Mouse (Mus musculus) liver, embryonic 11.5 days (tissue): ENCODE results near the gene 1700003H04Rik. TPM values are rescaled to one million over a fixed set of nuclear protein-coding genes. Genes with fewer than 3 reads are reported as not detected.

Source experiments
- ATAC-seq: fragments of 200-750 bp; cut with Nextera tagmentation; replicated peaks from 2 replicates; pipeline ENCODE4 v1.8.0; 2017; ENCODE audit warnings: moderate number of reproducible peaks, mild to moderate bottlenecking, moderate TSS enrichment, moderate library complexity; ENCODE audit not compliant: low FRiP score
- DNase-seq: peaks from one replicate; pipeline ENCODE4 v3.0.0-alpha.2; 2017; ENCODE audit warnings: low spot score
- H3K27ac ChIP-seq: fragments of 300-500 bp; sonication (generic); 2 replicates; pipeline ENCODE4 v1.5.1; 2014; ENCODE audit warnings: mild to moderate bottlenecking, low read depth, low read length, control low read depth
- H3K27me3 ChIP-seq: fragments of 300-500 bp; sonication (generic); replicated peaks from 2 replicates; pipeline ENCODE4 v1.6.1; 2014; ENCODE audit warnings: low read length, mixed read lengths; ENCODE audit not compliant: control insufficient read depth, insufficient read depth
- H3K36me3 ChIP-seq: fragments of 300-500 bp; sonication (generic); 2 replicates; pipeline ENCODE4 v1.6.1; 2014; ENCODE audit warnings: mild to moderate bottlenecking, low read length, moderate library complexity, mixed read lengths; ENCODE audit not compliant: control insufficient read depth, insufficient read depth
- H3K4me1 ChIP-seq: fragments of 300-500 bp; sonication (generic); replicated peaks from 2 replicates; pipeline ENCODE4 v1.6.1; 2014; ENCODE audit warnings: low read length, mixed read lengths; ENCODE audit not compliant: control insufficient read depth, insufficient read depth
- H3K4me2 ChIP-seq: fragments of 300-500 bp; sonication (generic); 2 replicates; pipeline ENCODE4 v1.6.1; 2014; ENCODE audit warnings: mild to moderate bottlenecking, control low read depth, moderate library complexity
- H3K4me3 ChIP-seq: fragments of 300-500 bp; sonication (generic); 2 replicates; pipeline ENCODE4 v1.5.1; 2014; ENCODE audit warnings: low read depth, low read length, control low read depth
- H3K9ac ChIP-seq: fragments of 300-500 bp; sonication (generic); 2 replicates; pipeline ENCODE4 v1.6.1; 2014; ENCODE audit warnings: low read depth, low read length, control low read depth
- H3K9me3 ChIP-seq: fragments of 300-500 bp; sonication (generic); 2 replicates; pipeline ENCODE4 v1.6.1; 2016; ENCODE audit warnings: low read length, inconsistent platforms, mixed read lengths; ENCODE audit not compliant: control insufficient read depth
- WGBS: fragments of 180-500 bp; shearing (Covaris S2); extraction: QIAGEN DNeasy Blood & Tissue Kit; methylation state at CpG from one replicate; pipeline ENCODE4 v1.1.7; 2014; 5-methylcytosine and 5-hydroxymethylcytosine counted together
- polyA plus RNA-seq: library from polyadenylated mRNA; unstranded; fragments of >200 nt; fragmentation: Nextera tagmentation; extraction: Ambion mirVana; gene quantifications from 2 replicates; pipeline ENCODE4 v1.2.1, GENCODE M21; 2014

1700003H04Rik gene
- polyA plus RNA-seq, 1 experiment from 2014 or later, result not detected

DNA sequence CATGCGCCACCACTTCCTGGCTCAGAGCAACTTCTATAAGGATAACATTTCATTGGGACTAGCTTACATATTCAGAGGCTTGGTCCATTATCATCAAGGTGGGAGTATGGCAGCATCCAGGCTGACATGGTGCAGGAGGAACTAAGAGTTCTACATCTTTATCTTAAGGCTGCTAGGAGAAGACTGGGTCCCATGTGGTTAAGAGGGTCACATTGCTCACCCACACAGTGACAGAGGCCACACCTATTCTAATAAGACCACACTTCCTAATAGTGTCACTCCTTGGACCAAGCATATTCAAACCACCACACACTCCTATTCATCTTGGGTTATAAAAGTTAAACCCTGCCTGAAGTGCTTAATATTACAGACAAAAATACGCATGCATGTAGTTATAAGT lies 23.6 kb downstream of the 1700003H04Rik start:
- Histone ChIP-seq H3K27me3 (no peaks in the 10 kb centered on the region), H3K9ac (no peak overlapping the region), H3K27ac (no peak overlapping the region), H3K36me3 (no peaks in the 10 kb centered on the region), H3K4me1 (no peaks in the 10 kb centered on the region), H3K4me3 (no peak overlapping the region), H3K4me2 (no peak overlapping the region), H3K9me3 (no peaks in the 10 kb centered on the region)
- ATAC-seq, result no peak
- WGBS, result 93% methylated on average over 2 of the region's 2 CpGs
- DNase-seq, result no peak

DNA sequence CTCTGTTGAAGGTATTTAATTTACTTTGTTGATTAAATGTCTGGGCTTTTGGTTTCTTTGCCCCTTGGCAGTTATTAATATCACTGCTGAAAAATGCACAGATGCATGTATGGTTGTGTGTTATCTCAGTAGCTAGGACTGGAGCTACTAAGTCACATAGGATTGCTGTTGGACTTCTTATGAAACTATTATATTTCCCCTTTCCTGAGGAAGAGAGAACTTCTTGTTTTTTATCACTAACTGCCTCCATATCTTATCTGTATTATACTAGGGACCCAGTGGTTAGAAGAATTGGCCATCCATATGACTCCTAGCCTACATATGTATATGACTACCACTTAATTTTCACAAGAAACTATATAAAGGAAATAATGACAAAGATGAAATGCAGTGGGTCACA lies 24.9 kb downstream of the 1700003H04Rik start:
- H3K36me3 ChIP-seq, result no peaks in the 10 kb centered on the region
- H3K9me3 ChIP-seq, result no peaks in the 10 kb centered on the region
- H3K9ac ChIP-seq, result no peak overlapping the region
- H3K4me2 ChIP-seq, result no peak overlapping the region
- H3K27me3 ChIP-seq, result no peaks in the 10 kb centered on the region
- no peaks in the 10 kb centered on the region for H3K4me1 ChIP-seq
- DNase-seq (no peak), ATAC-seq (no peak)
- H3K27ac ChIP-seq, result no peak overlapping the region
- H3K4me3 ChIP-seq, result no peak overlapping the region

DNA sequence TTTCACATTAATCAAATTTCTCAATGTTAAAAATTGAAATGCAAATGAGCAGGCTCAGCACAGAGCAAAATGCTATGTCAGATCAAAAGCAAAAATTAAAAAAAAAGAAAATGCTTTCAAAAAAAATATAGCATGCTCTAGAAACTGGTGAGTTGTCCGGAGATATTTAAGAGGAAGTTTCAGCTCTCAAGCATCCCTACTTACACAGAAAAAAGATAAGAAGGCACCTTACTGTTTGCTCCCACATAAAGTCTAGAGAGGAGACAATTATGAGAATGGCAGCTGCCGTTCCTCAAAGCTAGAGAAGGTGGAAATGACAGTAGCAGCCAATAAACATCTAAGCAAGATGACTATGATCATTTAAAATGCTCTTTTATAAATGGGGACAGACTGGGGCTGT lies 25.8 kb downstream of the 1700003H04Rik start:
- H3K36me3 ChIP-seq, result no peaks in the 10 kb centered on the region

DNA sequence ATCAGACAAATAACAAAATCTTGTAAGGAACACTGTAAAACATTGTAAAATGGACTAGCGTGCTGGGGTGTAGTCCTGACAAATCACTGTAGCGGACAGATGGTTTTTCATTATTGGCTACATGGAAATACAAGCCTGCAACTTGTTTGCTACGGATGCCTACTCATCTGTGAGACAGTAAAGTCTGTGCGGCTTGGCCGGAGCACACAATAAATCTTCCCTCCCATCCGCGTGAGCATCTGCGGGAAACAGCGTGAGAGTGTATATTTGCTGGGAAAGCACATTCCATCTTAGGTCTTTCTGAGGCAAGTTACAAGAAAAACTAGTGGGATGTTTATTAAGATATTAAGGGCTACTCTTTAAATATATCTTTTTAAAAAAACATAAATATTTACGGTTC lies 32.0 kb downstream of the 1700003H04Rik start:
- Histone ChIP-seq H3K36me3 (no peaks in the 10 kb centered on the region), H3K4me3 (no peak overlapping the region), H3K4me1 (no peaks in the 10 kb centered on the region), H3K27ac (no peak overlapping the region), H3K9ac (no peak overlapping the region), H3K4me2 (no peak overlapping the region), H3K27me3 (no peaks in the 10 kb centered on the region), H3K9me3 (no peaks in the 10 kb centered on the region)
- 80% methylated on average over 10 of the region's 10 CpGs for WGBS
- ATAC-seq (no peak), DNase-seq (no peak)

More for the DNA sequence above, 25.8 kb downstream of the 1700003H04Rik start:
- H3K27me3 ChIP-seq, result no peaks in the 10 kb centered on the region
- WGBS, result 76% methylated on average over 2 of the region's 2 CpGs
- ATAC-seq (no peak), DNase-seq (no peak)
- H3K4me3 ChIP-seq, result no peak overlapping the region
- H3K27ac ChIP-seq, result no peak overlapping the region
- H3K4me2 ChIP-seq, result no peak overlapping the region
- no peaks in the 10 kb centered on the region for H3K4me1 ChIP-seq
- no peaks in the 10 kb centered on the region for H3K9me3 ChIP-seq
- no peak overlapping the region for H3K9ac ChIP-seq

DNA sequence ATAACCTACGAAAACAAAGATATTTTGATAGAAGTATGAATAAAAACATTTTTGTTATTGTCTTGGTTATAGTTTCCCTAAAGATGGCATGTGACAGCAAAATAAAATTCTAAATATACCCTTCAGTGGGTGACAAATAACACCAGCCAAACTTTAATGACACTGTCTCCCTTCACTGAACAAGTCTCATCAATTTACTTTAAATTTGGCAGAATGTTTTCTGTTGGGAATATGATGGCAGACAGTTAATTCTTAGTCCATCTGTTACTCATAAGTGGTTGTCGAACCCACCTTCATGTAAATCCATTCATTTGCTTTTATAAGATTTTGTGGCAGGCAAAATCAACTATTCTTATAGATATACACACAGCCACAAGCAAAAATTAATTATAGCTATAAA lies 42.6 kb downstream of the 1700003H04Rik start:
- 86% methylated on average over 2 of the region's 2 CpGs for WGBS
- Histone ChIP-seq H3K4me2 (no peak overlapping the region), H3K36me3 (no peaks in the 10 kb centered on the region), H3K4me3 (no peak overlapping the region), H3K4me1 (no peaks in the 10 kb centered on the region), H3K9ac (no peak overlapping the region), H3K27me3 (no peaks in the 10 kb centered on the region), H3K27ac (no peak overlapping the region), H3K9me3 (no peaks in the 10 kb centered on the region)
- no peak for DNase-seq
- no peak for ATAC-seq

DNA sequence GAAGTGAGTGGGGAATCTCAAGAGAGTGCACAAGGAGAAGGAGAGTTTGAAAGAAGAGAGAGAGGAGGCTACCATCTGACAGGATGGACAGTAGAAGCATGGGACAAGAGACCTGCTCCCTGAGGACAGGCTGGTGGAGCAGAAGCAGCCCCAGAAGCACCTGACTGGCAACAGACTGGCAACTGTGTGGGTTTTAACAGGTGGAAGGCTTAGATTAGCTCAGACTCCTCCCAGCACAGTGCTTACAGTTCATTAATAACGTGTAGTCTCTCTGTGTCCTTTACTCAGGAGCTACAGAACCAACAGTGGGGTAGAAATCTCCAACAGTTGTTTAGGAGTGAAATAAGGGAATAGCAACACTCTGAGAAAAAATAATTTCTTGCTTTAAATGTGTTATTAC lies 44.3 kb downstream of the 1700003H04Rik start:
- no peak for DNase-seq
- 39% methylated on average over 1 of the region's 1 CpGs for WGBS
- no peaks in the 10 kb centered on the region for H3K36me3 ChIP-seq
- no peak overlapping the region for H3K4me3 ChIP-seq
- no peak overlapping the region for H3K27ac ChIP-seq
- no peak overlapping the region for H3K4me2 ChIP-seq
- H3K4me1 ChIP-seq, result no peaks in the 10 kb centered on the region
- peak; percentile 18; the same call in 1 of the 2 replicates for ATAC-seq
- no peak overlapping the region for H3K9ac ChIP-seq
- H3K27me3 ChIP-seq, result no peaks in the 10 kb centered on the region
- no peaks in the 10 kb centered on the region for H3K9me3 ChIP-seq

DNA sequence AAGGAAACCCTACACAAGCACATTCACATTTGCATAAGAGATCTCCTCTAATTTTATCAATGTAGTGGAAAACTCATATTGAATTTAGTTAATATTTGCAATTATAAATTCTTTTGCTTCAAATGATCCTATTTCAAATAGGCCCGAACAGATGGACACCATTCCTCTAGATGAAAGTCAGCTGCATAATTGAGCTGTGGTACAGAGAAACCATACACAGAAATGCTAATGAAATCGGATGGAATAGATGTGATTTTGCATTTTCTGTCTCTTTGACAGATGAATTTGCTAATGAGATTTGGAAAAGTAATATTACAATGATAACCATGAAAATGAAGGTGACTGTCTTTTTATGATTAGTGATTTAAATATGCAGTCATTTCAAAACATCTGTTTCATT lies 62.1 kb downstream of the 1700003H04Rik start:
- Histone ChIP-seq H3K4me2 (no peak overlapping the region), H3K36me3 (no peaks in the 10 kb centered on the region), H3K27me3 (no peaks in the 10 kb centered on the region), H3K9me3 (no peaks in the 10 kb centered on the region), H3K9ac (no peak overlapping the region), H3K4me3 (no peak overlapping the region), H3K4me1 (no peaks in the 10 kb centered on the region), H3K27ac (no peak overlapping the region)
- DNase-seq, result no peak
- 72% methylated on average over 2 of the region's 2 CpGs for WGBS
- ATAC-seq, result no peak

Other genes with a start within 250 kb of the 1700003H04Rik start
- not detected in 2 replicates for gene 1700006A11Rik, start 155.1 kb downstream of the 1700003H04Rik start, polyA plus RNA-seq